Mouse (Mus musculus): Measurements from ENCODE around the gene Pef1.

GRCm38 (mm10) chr4:130104584-130104983, 2.2 kb downstream of the Pef1 start:
- TF ChIP-seq CTCF (IDR thresholded peaks at IDR 0.05; ENCODE audit: insufficient read depth, low read depth, low read length) (no peak), POLR2A (IDR thresholded peaks at IDR 0.05; ENCODE audit: insufficient read depth, low read depth, low read length) (no peak)

All from olfactory bulb, adult 2 months (tissue).